Mouse (Mus musculus): ENCODE data around the gene Foxp1.

DNA sequence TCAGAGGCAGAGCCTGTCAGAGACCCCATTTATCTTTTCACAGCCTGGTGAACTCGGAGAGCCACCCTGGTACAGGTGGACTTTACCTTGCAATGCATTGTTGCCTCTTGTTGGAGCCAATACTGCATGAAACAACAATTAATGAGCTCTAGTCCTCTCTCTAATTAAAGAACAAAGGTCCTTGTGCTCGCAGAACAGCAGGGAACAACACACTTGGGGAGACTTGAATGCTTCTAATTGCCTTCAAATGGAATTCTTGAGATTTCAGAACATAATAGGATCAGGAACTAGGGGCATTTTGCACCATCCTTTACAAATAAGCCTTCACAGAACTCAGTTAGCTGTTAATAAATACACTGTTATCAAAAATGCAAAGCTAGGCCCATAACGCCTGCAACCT, 418.6 kb downstream of the Foxp1 start:
- TF ChIP-seq CTCF (IDR thresholded peaks at IDR 0.05) (no peak), EP300 (IDR thresholded peaks at IDR 0.05) (no peak)
